Mouse (Mus musculus): ENCODE measurements around the gene Pld3.

- TF ChIP-seq CTCF (IDR thresholded peaks at IDR 0.05 in 2 of 3, conservative IDR thresholded peaks at IDR 0.05 in 1 of 3; ENCODE audit: control insufficient read depth in 1 of 3, insufficient read depth in 1 of 3, low read depth in 2 of 3, low read length in 3 of 3, poor library complexity in 1 of 3, severe bottlenecking in 1 of 3) (no peak), EP300 (IDR thresholded peaks at IDR 0.05; ENCODE audit: low read depth in 1 of 2, low read length in 2 of 2) (no peak), POLR2A (IDR thresholded peaks at IDR 0.05; ENCODE audit: control insufficient read depth in 1 of 2, insufficient read depth in 1 of 2, low read depth in 1 of 2, low read length in 2 of 2, poor library complexity in 1 of 2) (no peak), GABPA (IDR thresholded peaks at IDR 0.05; ENCODE audit: low read depth, low read length) (no peak), MAFK (IDR thresholded peaks at IDR 0.05; ENCODE audit: borderline replicate concordance, low read depth, low read length) (no peak), SIN3A (IDR thresholded peaks at IDR 0.05; ENCODE audit: low read length) (no peak), TCF12 (IDR thresholded peaks at IDR 0.05; ENCODE audit: low read depth, low read length) (no peak), MXI1 (IDR thresholded peaks at IDR 0.05; ENCODE audit: low read depth, low read length) (no peak), JUND (IDR thresholded peaks at IDR 0.05; ENCODE audit: low read depth, low read length) (no peak), E2F4 (IDR thresholded peaks at IDR 0.05; ENCODE audit: borderline replicate concordance, low read depth, low read length) (no peak), USF2 (IDR thresholded peaks at IDR 0.05; ENCODE audit: borderline replicate concordance in 1 of 2, insufficient read depth in 1 of 2, low read depth in 1 of 2, low read length in 2 of 2) (no peak), GATA1 (IDR thresholded peaks at IDR 0.05; ENCODE audit: low read depth, low read length) (no peak), CHD1 (IDR thresholded peaks at IDR 0.05; ENCODE audit: low read depth, low read length) (no peak)
These were observed 60.0 kb downstream of the Pld3 start for GRCm38 (mm10) chr7:27493022-27493421.
